Mouse (Mus musculus): Measurements from ENCODE around the gene Hspa4. TPM values are rescaled to one million over a fixed set of nuclear protein-coding genes. Genes with fewer than 3 reads are reported as not detected.

Gene Hspa4
- polyA plus RNA-seq, 1 experiment from 2014 or later: 33.7 TPM

GRCm38 (mm10) chr11:53273313-53273712 is 26.9 kb downstream of the Hspa4 start:
- Histone ChIP-seq H3K4me3 (ENCODE audit: low read depth, low read length) (no peak overlapping the region), H3K27me3 (ENCODE audit: control insufficient read depth, insufficient read depth, low read depth, low read length) (no peaks in the 10 kb centered on the region), H3K9ac (ENCODE audit: low read depth, low read length) (no peak overlapping the region), H3K4me2 (ENCODE audit: low read depth, low read length) (no peak overlapping the region), H3K4me1 (ENCODE audit: control insufficient read depth, low read depth, low read length) (no peaks in the 10 kb centered on the region), H3K9me3 (replicated peaks; ENCODE audit: control insufficient read depth, low read length) (no peaks in the 10 kb centered on the region), H3K36me3 (ENCODE audit: control insufficient read depth, insufficient read depth) (peaks cover 57% of the 10 kb centered on the region), H3K27ac (ENCODE audit: low read length) (no peak overlapping the region)
- no peak for ATAC-seq (ENCODE audit: low read depth)
- 65% methylated on average over 5 of the region's 5 CpGs for WGBS (ENCODE audit: insufficient replicate concordance)

GRCm38 (mm10) chr11:53269596-53269995 is 30.7 kb downstream of the Hspa4 start:
- Histone ChIP-seq H3K4me3 (ENCODE audit: low read depth, low read length) (no peak overlapping the region), H3K36me3 (ENCODE audit: control insufficient read depth, insufficient read depth) (peaks cover 71% of the 10 kb centered on the region), H3K27ac (ENCODE audit: low read length) (no peak overlapping the region), H3K27me3 (ENCODE audit: control insufficient read depth, insufficient read depth, low read depth, low read length) (no peaks in the 10 kb centered on the region), H3K9ac (ENCODE audit: low read depth, low read length) (no peak overlapping the region), H3K4me1 (ENCODE audit: control insufficient read depth, low read depth, low read length) (no peaks in the 10 kb centered on the region), H3K9me3 (replicated peaks; ENCODE audit: control insufficient read depth, low read length) (no peaks in the 10 kb centered on the region), H3K4me2 (ENCODE audit: low read depth, low read length) (no peak overlapping the region)
- no peak for ATAC-seq (ENCODE audit: low read depth)
- WGBS (ENCODE audit: insufficient replicate concordance): 88% methylated on average over 6 of the region's 6 CpGs

- no peak for ATAC-seq (ENCODE audit: low read depth)
- H3K27ac ChIP-seq (ENCODE audit: low read length): no peak overlapping the region
- H3K4me1 ChIP-seq (ENCODE audit: control insufficient read depth, low read depth, low read length): no peaks in the 10 kb centered on the region
- H3K9me3 ChIP-seq (replicated peaks; ENCODE audit: control insufficient read depth, low read length): no peaks in the 10 kb centered on the region
- H3K27me3 ChIP-seq (ENCODE audit: control insufficient read depth, insufficient read depth, low read depth, low read length): no peaks in the 10 kb centered on the region
- no peak overlapping the region for H3K9ac ChIP-seq (ENCODE audit: low read depth, low read length)
- H3K4me2 ChIP-seq (ENCODE audit: low read depth, low read length): no peak overlapping the region
- no peak overlapping the region for H3K4me3 ChIP-seq (ENCODE audit: low read depth, low read length)
- peaks cover 27% of the 10 kb centered on the region for H3K36me3 ChIP-seq (ENCODE audit: control insufficient read depth, insufficient read depth)
- 67% methylated on average over 5 of the region's 5 CpGs for WGBS (ENCODE audit: insufficient replicate concordance)
Observed at GRCm38 (mm10) chr11:53260556-53260955, 39.7 kb downstream of the Hspa4 start.

- 79% methylated on average over 1 of the region's 1 CpGs for WGBS (ENCODE audit: insufficient replicate concordance)
- Histone ChIP-seq H3K27ac (ENCODE audit: low read length) (no peak overlapping the region), H3K4me3 (ENCODE audit: low read depth, low read length) (no peak overlapping the region), H3K36me3 (ENCODE audit: control insufficient read depth, insufficient read depth) (peaks cover 22% of the 10 kb centered on the region), H3K27me3 (ENCODE audit: control insufficient read depth, insufficient read depth, low read depth, low read length) (no peaks in the 10 kb centered on the region), H3K4me2 (ENCODE audit: low read depth, low read length) (no peak overlapping the region), H3K4me1 (ENCODE audit: control insufficient read depth, low read depth, low read length) (no peaks in the 10 kb centered on the region), H3K9ac (ENCODE audit: low read depth, low read length) (no peak overlapping the region), H3K9me3 (replicated peaks; ENCODE audit: control insufficient read depth, low read length) (no peaks in the 10 kb centered on the region)
- no peak for ATAC-seq (ENCODE audit: low read depth)
Observed at GRCm38 (mm10) chr11:53260056-53260455, 40.2 kb downstream of the Hspa4 start.

GRCm38 (mm10) chr11:53259047-53259632 is 41.1 kb downstream of the Hspa4 start:
- WGBS (ENCODE audit: insufficient replicate concordance): 84% methylated on average over 6 of the region's 6 CpGs
- peaks cover 15% of the 10 kb centered on the region for H3K36me3 ChIP-seq (ENCODE audit: control insufficient read depth, insufficient read depth)

GRCm38 (mm10) chr11:53256914-53257313 is 43.3 kb downstream of the Hspa4 start:
- no peak for ATAC-seq (ENCODE audit: low read depth)
- no peaks in the 10 kb centered on the region for H3K27me3 ChIP-seq (ENCODE audit: control insufficient read depth, insufficient read depth, low read depth, low read length)
- H3K4me2 ChIP-seq (ENCODE audit: low read depth, low read length): no peak overlapping the region
- H3K9me3 ChIP-seq (replicated peaks; ENCODE audit: control insufficient read depth, low read length): no peaks in the 10 kb centered on the region
- WGBS (ENCODE audit: insufficient replicate concordance): 32% methylated on average over 2 of the region's 2 CpGs
- H3K27ac ChIP-seq (ENCODE audit: low read length): no peak overlapping the region
- H3K36me3 ChIP-seq (ENCODE audit: control insufficient read depth, insufficient read depth): peaks cover 7% of the 10 kb centered on the region
- H3K4me3 ChIP-seq (ENCODE audit: low read depth, low read length): no peak overlapping the region
- no peak overlapping the region for H3K9ac ChIP-seq (ENCODE audit: low read depth, low read length)
- H3K4me1 ChIP-seq (ENCODE audit: control insufficient read depth, low read depth, low read length): no peaks in the 10 kb centered on the region

More at GRCm38 (mm10) chr11:53259047-53259632, 41.1 kb downstream of the Hspa4 start:
- no peak for ATAC-seq (ENCODE audit: low read depth)
- H3K9ac ChIP-seq (ENCODE audit: low read depth, low read length): no peak overlapping the region
- H3K4me1 ChIP-seq (ENCODE audit: control insufficient read depth, low read depth, low read length): no peaks in the 10 kb centered on the region
- H3K9me3 ChIP-seq (replicated peaks; ENCODE audit: control insufficient read depth, low read length): no peaks in the 10 kb centered on the region
- no peaks in the 10 kb centered on the region for H3K27me3 ChIP-seq (ENCODE audit: control insufficient read depth, insufficient read depth, low read depth, low read length)
- no peak overlapping the region for H3K4me3 ChIP-seq (ENCODE audit: low read depth, low read length)
- H3K27ac ChIP-seq (ENCODE audit: low read length): no peak overlapping the region
- H3K4me2 ChIP-seq (ENCODE audit: low read depth, low read length): no peak overlapping the region

GRCm38 (mm10) chr11:53254926-53255325 is 45.3 kb downstream of the Hspa4 start:
- Histone ChIP-seq H3K27me3 (ENCODE audit: control insufficient read depth, insufficient read depth, low read depth, low read length) (no peaks in the 10 kb centered on the region), H3K9ac (ENCODE audit: low read depth, low read length) (no peak overlapping the region), H3K4me2 (ENCODE audit: low read depth, low read length) (no peak overlapping the region), H3K4me1 (ENCODE audit: control insufficient read depth, low read depth, low read length) (no peaks in the 10 kb centered on the region), H3K27ac (ENCODE audit: low read length) (no peak overlapping the region), H3K4me3 (ENCODE audit: low read depth, low read length) (no peak overlapping the region), H3K9me3 (replicated peaks; ENCODE audit: control insufficient read depth, low read length) (no peaks in the 10 kb centered on the region), H3K36me3 (ENCODE audit: control insufficient read depth, insufficient read depth) (no peaks in the 10 kb centered on the region)
- 28% methylated on average over 7 of the region's 7 CpGs for WGBS (ENCODE audit: insufficient replicate concordance)
- no peak for ATAC-seq (ENCODE audit: low read depth)

GRCm38 (mm10) chr11:53254428-53254827 is 45.8 kb downstream of the Hspa4 start:
- Histone ChIP-seq H3K36me3 (ENCODE audit: control insufficient read depth, insufficient read depth) (no peaks in the 10 kb centered on the region), H3K27me3 (ENCODE audit: control insufficient read depth, insufficient read depth, low read depth, low read length) (no peaks in the 10 kb centered on the region), H3K4me2 (ENCODE audit: low read depth, low read length) (no peak overlapping the region), H3K9me3 (replicated peaks; ENCODE audit: control insufficient read depth, low read length) (no peaks in the 10 kb centered on the region), H3K9ac (ENCODE audit: low read depth, low read length) (no peak overlapping the region), H3K4me3 (ENCODE audit: low read depth, low read length) (no peak overlapping the region), H3K4me1 (ENCODE audit: control insufficient read depth, low read depth, low read length) (no peaks in the 10 kb centered on the region), H3K27ac (ENCODE audit: low read length) (no peak overlapping the region)
- ATAC-seq (ENCODE audit: low read depth): no peak
- 67% methylated on average over 3 of the region's 3 CpGs for WGBS (ENCODE audit: insufficient replicate concordance)

- Histone ChIP-seq H3K27ac (ENCODE audit: low read length) (no peak overlapping the region), H3K4me2 (ENCODE audit: low read depth, low read length) (no peak overlapping the region), H3K36me3 (ENCODE audit: control insufficient read depth, insufficient read depth) (no peaks in the 10 kb centered on the region), H3K4me1 (ENCODE audit: control insufficient read depth, low read depth, low read length) (no peaks in the 10 kb centered on the region), H3K9me3 (replicated peaks; ENCODE audit: control insufficient read depth, low read length) (no peaks in the 10 kb centered on the region), H3K4me3 (ENCODE audit: low read depth, low read length) (no peak overlapping the region), H3K9ac (ENCODE audit: low read depth, low read length) (no peak overlapping the region), H3K27me3 (ENCODE audit: control insufficient read depth, insufficient read depth, low read depth, low read length) (no peaks in the 10 kb centered on the region)
- WGBS (ENCODE audit: insufficient replicate concordance): 74% methylated on average over 12 of the region's 12 CpGs
- ATAC-seq (ENCODE audit: low read depth): no peak
Observed at GRCm38 (mm10) chr11:53252186-53253119, 47.8 kb downstream of the Hspa4 start.

All from liver, embryonic 16.5 days (tissue).